Comparison of ENCODE assay signal across 25 mouse cellular contexts in genomic region chr7:111322901-111323300, GRCm38 (mm10).
DNase-seq lines count a peak whose midpoint lies in the region; ATAC-seq and TF ChIP-seq lines count a peak whose summit lies in the region.
"Had no signal": no experiment of that assay in that cellular context is flagged by ENCODE, and none has a peak within 500 bp of the region (broad histone marks: within the 10 kb centered on the region; RNA-seq: fewer than 3 reads in every experiment).

No protein-coding gene starts in this region.

- H3K27ac ChIP-seq in midbrain, postnatal 0 days (ENCODE audit: low read depth, low read length): no peak overlapping the region
- H3K27ac ChIP-seq: embryonic facial prominence, embryonic 13.5 days; forebrain, embryonic 12.5 days; hindbrain, embryonic 15.5 days; limb, embryonic 10.5 days; liver, embryonic 15.5 days; lung, embryonic 15.5 days; neural tube, embryonic 12.5 days had no signal

- TF ChIP-seq CTCF in midbrain, postnatal 0 days (IDR thresholded peaks at IDR 0.05): no peak

- no peak overlapping the region for H3K4me2 ChIP-seq in midbrain, postnatal 0 days (ENCODE audit: low read depth, low read length, poor library complexity, severe bottlenecking)
- H3K4me2 ChIP-seq: embryonic facial prominence, embryonic 13.5 days; forebrain, embryonic 12.5 days; hindbrain, embryonic 15.5 days; liver, embryonic 15.5 days; lung, embryonic 15.5 days; neural tube, embryonic 12.5 days had no signal

- H3K9ac ChIP-seq in midbrain, postnatal 0 days (replicated peaks; ENCODE audit: low read length, poor library complexity, severe bottlenecking): no peak overlapping the region
- H3K9ac ChIP-seq: embryonic facial prominence, embryonic 13.5 days; forebrain, embryonic 12.5 days; hindbrain, embryonic 15.5 days; liver, embryonic 15.5 days; lung, embryonic 15.5 days; neural tube, embryonic 12.5 days had no signal

- H3K36me3 ChIP-seq in midbrain, postnatal 0 days (ENCODE audit: insufficient read depth, low read length): no peaks in the 10 kb centered on the region
- H3K36me3 ChIP-seq: embryonic facial prominence, embryonic 13.5 days; forebrain, embryonic 12.5 days; hindbrain, embryonic 15.5 days; limb, embryonic 10.5 days; liver, embryonic 15.5 days; lung, embryonic 15.5 days; neural tube, embryonic 12.5 days had no signal

- 85% methylated on average over 6 of the region's 6 CpGs for WGBS in midbrain, postnatal 0 days

- peak; percentile 80 for DNase-seq in right cerebral cortex, adult 18-20 months
- no peak for DNase-seq in right cerebral cortex, postnatal 4 days
- DNase-seq in layer of hippocampus, adult 8-10 months (ENCODE audit: low spot score in 2 of 2): peak; percentile 43
- peak; percentile 67 to 76 for DNase-seq in right cerebral cortex, adult 2 months (ENCODE audit: low spot score in 2 of 2)
- no peak for DNase-seq in heart, adult 9 months (ENCODE audit: low spot score in 2 of 2)
- no peak for DNase-seq in kidney, adult 11 months
- DNase-seq in midbrain, postnatal 0 days (ENCODE audit: low spot score): no peak
- no peak for DNase-seq in urinary bladder, postnatal 25 days (ENCODE audit: low spot score)
- DNase-seq: cerebellum, adult 11-12 months; cerebellum, postnatal 14 days; embryo, embryonic 11 days; gastrocnemius, postnatal 36 days; kidney, adult 8-10 months; kidney, postnatal 10 days; liver; lung, postnatal 36 days; thymus, postnatal 25 days had no signal

- no peaks in the 10 kb centered on the region for H3K4me1 ChIP-seq in midbrain, postnatal 0 days (ENCODE audit: insufficient read depth, low read length)
- H3K4me1 ChIP-seq: embryonic facial prominence, embryonic 13.5 days; forebrain, embryonic 12.5 days; hindbrain, embryonic 15.5 days; limb, embryonic 10.5 days; liver, embryonic 15.5 days; lung, embryonic 15.5 days; neural tube, embryonic 12.5 days had no signal

- H3K4me3 ChIP-seq in midbrain, postnatal 0 days (ENCODE audit: low read depth, low read length): no peak overlapping the region
- H3K4me3 ChIP-seq: embryonic facial prominence, embryonic 13.5 days; erythroblast, embryonic 14.5 days; forebrain, embryonic 12.5 days; hindbrain, embryonic 15.5 days; limb, embryonic 10.5 days; liver, embryonic 15.5 days; lung, embryonic 15.5 days; neural tube, embryonic 12.5 days had no signal

- no peak for ATAC-seq in midbrain, postnatal 0 days (ENCODE audit: low FRiP score)

- no peaks in the 10 kb centered on the region for H3K27me3 ChIP-seq in midbrain, postnatal 0 days (ENCODE audit: insufficient read depth, low read length)
- H3K27me3 ChIP-seq: embryonic facial prominence, embryonic 13.5 days; hindbrain, embryonic 15.5 days; liver, embryonic 15.5 days; lung, embryonic 15.5 days; neural tube, embryonic 12.5 days had no signal

- no peaks in the 10 kb centered on the region for H3K9me3 ChIP-seq in midbrain, postnatal 0 days (ENCODE audit: low read length)
- H3K9me3 ChIP-seq: embryonic facial prominence, embryonic 13.5 days; forebrain, embryonic 12.5 days; hindbrain, embryonic 15.5 days; limb, embryonic 10.5 days; liver, embryonic 15.5 days; lung, embryonic 15.5 days; neural tube, embryonic 12.5 days had no signal

Comparison
In these comparisons a context has a peak if more than half of its experiments do, and no peak if none do; other contexts are left out.
1. DNase-seq: peak in right cerebral cortex, adult 18-20 months (single experiment), layer of hippocampus, adult 8-10 months (2 of 2) and right cerebral cortex, adult 2 months (2 of 2); none in right cerebral cortex, postnatal 4 days (single experiment), heart, adult 9 months (0 of 2), kidney, adult 11 months (single experiment), midbrain, postnatal 0 days (single experiment) and urinary bladder, postnatal 25 days (single experiment).